Mouse (Mus musculus) cortical plate, adult 2 months (tissue): ENCODE data around the gene Arhgap5. TPM values are rescaled to one million over a fixed set of nuclear protein-coding genes. Genes with fewer than 3 reads are reported as not detected.
"Not testable (repeated sequence)": the region's sequence is repeated elsewhere in the genome, so short reads cannot be mapped to it uniquely, and the experiment has no call there.

Experiments
- H3K27ac ChIP-seq: fragments of 200-500 bp; 2 replicates; pipeline ENCODE4 v1.5.1; 2012; ENCODE audit warnings: low read length, control low read depth, inconsistent platforms; ENCODE audit not compliant: insufficient read depth
- H3K4me1 ChIP-seq: fragments of 200-500 bp; 2 replicates; pipeline ENCODE4 v1.6.1; 2011; ENCODE audit warnings: low read length; ENCODE audit not compliant: control insufficient read depth, insufficient read depth
- H3K4me3 ChIP-seq: fragments of 200-500 bp; 2 replicates; pipeline ENCODE4 v1.5.1; 2011; ENCODE audit warnings: mild to moderate bottlenecking, low read length, control low read depth; ENCODE audit not compliant: insufficient read depth
- CTCF ChIP-seq: fragments of 200-500 bp; IDR thresholded peaks from 2 replicates; pipeline ENCODE4 v1.5.1; 2011; ENCODE audit warnings: mild to moderate bottlenecking, control low read depth, low read length; ENCODE audit not compliant: insufficient read depth; ENCODE audit errors: extremely low read depth
- POLR2A ChIP-seq: fragments of 200-500 bp; IDR thresholded peaks from 2 replicates; pipeline ENCODE4 v1.6.1; 2011; ENCODE audit warnings: mild to moderate bottlenecking, low read length, control low read depth; ENCODE audit not compliant: insufficient read depth; ENCODE audit errors: extremely low read depth
- polyA plus RNA-seq: library from polyadenylated mRNA; depleted of rRNA; stranded (reverse); fragments of >200 nt; gene quantifications from 2 replicates; pipeline ENCODE4 v1.2.3, GENCODE M21; 2012

Gene Arhgap5
- polyA plus RNA-seq, 1 experiment: 52.6 TPM

GRCm38 (mm10) chr12:52529740-52530139 lies 26.0 kb downstream of the Arhgap5 start:
- TF ChIP-seq CTCF: no peak
- TF ChIP-seq POLR2A: no peak
- Histone ChIP-seq H3K4me3 (no peak overlapping the region), H3K27ac (no peak overlapping the region), H3K4me1 (no peaks in the 10 kb centered on the region)

- TF ChIP-seq CTCF (no peak), POLR2A (no peak)
- Histone ChIP-seq H3K4me3 (no peak overlapping the region), H3K27ac (no peak overlapping the region), H3K4me1 (no peaks in the 10 kb centered on the region; the same call in 1 of the 2 replicates)
These were observed 37.5 kb downstream of the Arhgap5 start for GRCm38 (mm10) chr12:52541294-52541693.

- H3K4me3 ChIP-seq: no peak overlapping the region
- TF ChIP-seq CTCF (no peak), POLR2A (no peak)
- H3K27ac ChIP-seq: no peak overlapping the region
- no peaks in the 10 kb centered on the region for H3K4me1 ChIP-seq
These were observed 40.8 kb downstream of the Arhgap5 start for GRCm38 (mm10) chr12:52544532-52544931.

GRCm38 (mm10) chr12:52552085-52552484 lies 48.3 kb downstream of the Arhgap5 start:
- Histone ChIP-seq H3K4me3 (no peak overlapping the region), H3K4me1 (peaks cover 2% of the 10 kb centered on the region; the same call in 1 of the 2 replicates), H3K27ac (no peak overlapping the region)
- no peak for TF ChIP-seq CTCF
- TF ChIP-seq POLR2A: no peak

- Histone ChIP-seq H3K4me3 (no peak overlapping the region), H3K27ac (no peak overlapping the region), H3K4me1 (peaks cover 2% of the 10 kb centered on the region; the same call in 1 of the 2 replicates)
- TF ChIP-seq CTCF (no peak), POLR2A (no peak)
These were observed 51.6 kb downstream of the Arhgap5 start for GRCm38 (mm10) chr12:52555188-52555876.

- no peak for TF ChIP-seq POLR2A
- TF ChIP-seq CTCF: no peak
- H3K4me1 ChIP-seq: no peaks in the 10 kb centered on the region
These were observed 61.9 kb downstream of the Arhgap5 start for GRCm38 (mm10) chr12:52565654-52566053.

GRCm38 (mm10) chr12:52573371-52573770 lies 69.6 kb downstream of the Arhgap5 start:
- Histone ChIP-seq H3K4me1 (no peaks in the 10 kb centered on the region), H3K27ac (no peak overlapping the region), H3K4me3 (no peak overlapping the region)
- TF ChIP-seq POLR2A (no peak), CTCF (no peak)

More at GRCm38 (mm10) chr12:52565654-52566053, 61.9 kb downstream of the Arhgap5 start:
- Histone ChIP-seq H3K27ac (no peak overlapping the region), H3K4me3 (no peak overlapping the region)

GRCm38 (mm10) chr12:52586466-52586865 lies 82.7 kb downstream of the Arhgap5 start:
- not testable (repeated sequence) for H3K4me1 ChIP-seq, H3K27ac ChIP-seq, H3K4me3 ChIP-seq

GRCm38 (mm10) chr12:52587473-52588010 lies 83.8 kb downstream of the Arhgap5 start:
- H3K27ac ChIP-seq: no peak overlapping the region
- no peak overlapping the region for H3K4me3 ChIP-seq
- TF ChIP-seq POLR2A (no peak), CTCF (no peak)
- no peaks in the 10 kb centered on the region for H3K4me1 ChIP-seq
